Mouse (Mus musculus) heart, adult 11 months (tissue): ENCODE data around the gene Sys1.

Experiments
- DNase-seq: peaks from one replicate; pipeline ENCODE4 v3.0.0; 2022

The Sys1 gene

DNA sequence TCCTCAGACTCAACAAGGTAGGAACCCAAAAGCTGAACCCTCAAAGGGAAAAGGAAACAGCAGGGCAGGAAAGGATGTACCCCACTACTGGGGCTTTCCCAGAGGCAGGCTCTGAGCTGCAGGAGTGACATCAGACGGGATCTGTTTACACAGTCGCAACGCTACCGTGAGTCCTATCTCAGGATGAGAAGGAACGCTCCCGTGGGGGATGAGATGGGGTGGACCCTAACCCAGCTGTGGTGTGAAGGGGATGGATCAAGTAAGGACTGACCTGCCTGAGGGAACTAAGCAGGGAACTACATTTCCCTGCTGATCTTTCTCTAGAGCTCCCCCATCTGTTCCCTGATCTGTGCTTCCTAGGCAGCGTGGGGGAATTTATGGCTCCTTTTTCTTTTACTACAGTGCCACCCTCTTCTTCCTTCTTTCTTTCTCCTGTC, at the start of gene Sys1:
Sys1 (plus strand) TSS at position 101 of the 437 bp plus-strand sequence.
- DNase-seq, result no peak

DNA sequence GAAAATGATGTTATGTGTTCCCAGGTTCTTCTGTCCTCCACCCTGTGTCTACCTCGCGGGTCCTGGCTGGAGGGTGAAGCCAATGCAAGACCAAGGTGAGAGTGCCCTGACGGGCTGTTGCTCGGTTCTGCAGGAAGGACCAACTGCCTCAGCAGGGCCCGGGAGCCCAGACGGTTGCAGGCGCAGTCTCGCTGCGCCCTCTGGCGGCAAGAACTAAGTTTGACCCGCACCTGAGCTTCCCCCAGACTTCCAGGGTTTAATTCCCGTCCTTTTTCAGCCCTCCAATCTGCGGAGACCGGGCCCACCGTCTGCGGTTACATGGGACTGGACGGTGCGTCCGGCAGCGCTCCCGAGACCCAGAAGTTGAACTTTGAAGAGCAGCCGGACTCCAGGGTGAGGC, 49.1 kb upstream of the Sys1 start:
- DNase-seq, result peak; percentile 92

DNA sequence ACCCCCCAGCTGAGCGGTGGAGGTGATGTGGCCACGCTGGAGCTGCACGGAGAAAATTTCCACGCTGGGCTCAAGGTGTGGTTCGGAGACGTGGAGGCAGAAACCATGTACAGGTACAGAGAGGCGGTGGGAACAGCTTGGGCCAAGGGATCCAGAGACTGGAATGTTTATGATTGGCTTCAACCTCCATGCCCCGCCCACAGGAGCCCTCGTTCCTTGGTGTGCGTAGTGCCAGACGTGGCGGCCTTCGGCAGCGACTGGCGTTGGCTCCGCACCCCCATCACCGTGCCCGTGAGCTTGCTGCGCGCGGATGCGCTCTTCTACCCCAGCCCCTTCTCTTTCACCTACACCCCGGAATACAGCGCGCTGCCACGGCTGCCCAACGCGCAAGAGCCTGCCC, 42.6 kb upstream of the Sys1 start:
- no peak for DNase-seq

DNA sequence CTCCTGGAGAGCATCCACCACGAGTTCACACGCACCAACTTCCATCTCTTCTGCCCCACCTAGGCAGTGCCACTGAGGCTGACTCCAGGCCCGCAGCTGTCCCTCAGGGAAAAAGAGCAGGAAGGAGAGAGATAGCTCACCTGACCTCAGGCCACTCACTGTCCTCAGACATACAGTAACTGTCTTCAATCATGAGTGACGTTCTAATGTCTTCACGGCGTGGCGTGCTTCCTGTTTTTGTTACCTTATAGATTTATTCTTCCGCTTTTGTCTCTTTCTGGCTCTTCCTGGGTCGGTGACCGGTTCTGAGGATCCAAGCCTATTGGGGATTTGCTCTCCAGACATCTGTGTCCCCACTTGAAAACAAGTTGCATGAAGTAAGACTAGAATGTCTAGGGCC, 42.2 kb upstream of the Sys1 start:
- DNase-seq, result no peak

DNA sequence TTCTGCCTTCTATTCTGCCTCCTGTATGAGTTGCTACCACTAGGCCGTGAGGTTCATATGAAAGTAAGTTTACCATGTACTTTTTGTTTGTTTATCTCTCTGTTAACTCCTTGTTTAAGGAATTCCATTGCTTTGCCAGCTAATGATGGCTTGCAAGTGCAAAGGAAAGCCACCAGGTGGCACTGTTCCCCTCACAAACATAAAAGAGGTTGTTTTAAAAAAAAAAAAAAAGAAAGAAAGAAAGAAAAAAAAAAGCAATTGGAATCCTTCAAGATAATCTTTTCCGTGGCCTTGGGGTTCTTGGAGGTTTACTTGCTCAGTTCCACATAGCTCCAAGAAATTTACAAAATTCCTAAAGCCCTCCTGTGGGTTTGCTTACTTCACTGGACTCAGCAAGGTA, 39.6 kb upstream of the Sys1 start:
- DNase-seq, result no peak

DNA sequence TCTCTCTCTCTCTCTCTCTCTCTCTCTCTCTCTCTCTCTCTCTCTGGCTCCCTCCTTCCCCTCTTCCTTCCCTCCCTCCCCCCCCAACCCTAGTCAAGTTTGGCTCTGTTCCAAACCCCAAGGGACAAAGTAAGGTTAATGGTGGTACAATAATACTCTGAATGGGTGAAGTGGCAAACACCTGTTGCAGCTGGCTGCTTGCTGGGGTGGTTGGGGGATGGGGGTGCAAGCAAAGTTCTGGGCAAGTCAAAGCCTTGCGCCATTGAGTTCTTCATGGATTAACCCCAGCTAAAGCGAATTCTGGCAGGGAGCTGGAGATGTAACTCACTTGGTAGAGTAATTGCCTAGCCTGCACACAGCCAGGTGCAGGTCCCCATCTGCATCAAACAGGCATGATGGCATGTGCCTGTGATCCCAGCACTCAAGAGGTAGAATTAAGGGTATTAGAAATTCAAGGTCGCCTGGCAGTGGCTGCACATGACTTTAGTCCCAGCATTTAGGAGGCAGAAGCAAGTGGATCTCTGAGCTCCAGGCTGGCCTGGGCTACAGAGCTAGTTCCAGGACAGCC, 38.4 kb upstream of the Sys1 start:
- peak; percentile 62 for DNase-seq

DNA sequence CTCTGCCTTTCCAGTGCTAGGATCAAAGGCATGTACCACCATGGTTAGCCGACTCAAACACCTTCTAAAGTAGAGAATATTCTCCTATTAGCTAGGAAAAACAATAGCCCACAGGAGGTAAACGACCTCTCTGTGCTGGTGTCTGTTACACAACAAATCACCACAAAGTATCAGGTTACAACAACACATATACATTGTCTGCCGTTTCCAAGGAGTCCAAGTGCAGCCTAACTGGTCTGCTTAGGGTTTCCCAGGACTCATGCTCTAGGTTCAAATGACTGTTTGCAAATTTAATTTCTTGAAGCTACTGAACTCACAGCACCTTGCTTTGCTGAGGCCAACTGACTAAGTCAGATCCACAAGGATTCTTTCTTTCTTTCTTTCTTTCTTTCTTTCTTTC, 37.3 kb upstream of the Sys1 start:
- no peak for DNase-seq

DNA sequence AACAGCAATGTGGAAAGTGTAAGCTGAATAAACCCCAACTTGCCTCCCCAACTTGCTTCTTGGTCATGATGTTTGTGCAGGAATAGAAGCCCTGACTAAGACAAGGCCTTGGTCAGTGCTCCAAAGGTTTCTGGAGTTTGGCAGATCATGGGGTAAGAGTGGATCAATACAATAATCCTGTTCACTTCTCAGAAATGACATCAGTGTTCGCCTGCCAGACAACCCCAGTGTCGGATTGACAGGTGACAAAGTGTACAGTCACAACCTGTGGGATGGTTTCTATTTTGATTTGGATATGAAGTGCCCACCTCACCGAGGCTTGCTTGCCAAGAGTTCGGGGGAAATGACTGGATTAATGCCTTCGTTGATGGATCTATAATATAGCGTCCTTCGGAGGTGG, 35.5 kb upstream of the Sys1 start:
- no peak for DNase-seq

DNA sequence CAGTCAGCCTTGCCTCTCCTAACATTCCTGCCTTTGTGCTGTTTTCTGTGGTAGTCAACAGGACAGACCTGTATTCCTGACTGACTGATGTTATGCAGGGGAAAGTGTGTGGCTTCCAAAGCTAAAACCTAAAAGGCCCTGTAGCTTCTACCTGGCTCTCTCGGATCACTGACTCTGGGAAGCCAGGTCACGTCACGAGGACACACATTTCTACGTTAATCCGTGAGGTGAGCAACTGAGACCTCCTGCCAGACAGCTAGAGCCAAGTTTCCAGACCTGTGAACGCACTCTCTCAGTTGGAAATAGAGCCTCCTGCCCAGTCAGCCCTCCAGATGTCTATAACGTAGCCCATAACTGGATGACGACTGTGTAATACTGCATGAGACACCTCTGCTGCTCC, 34.8 kb upstream of the Sys1 start:
- DNase-seq, result no peak

DNA sequence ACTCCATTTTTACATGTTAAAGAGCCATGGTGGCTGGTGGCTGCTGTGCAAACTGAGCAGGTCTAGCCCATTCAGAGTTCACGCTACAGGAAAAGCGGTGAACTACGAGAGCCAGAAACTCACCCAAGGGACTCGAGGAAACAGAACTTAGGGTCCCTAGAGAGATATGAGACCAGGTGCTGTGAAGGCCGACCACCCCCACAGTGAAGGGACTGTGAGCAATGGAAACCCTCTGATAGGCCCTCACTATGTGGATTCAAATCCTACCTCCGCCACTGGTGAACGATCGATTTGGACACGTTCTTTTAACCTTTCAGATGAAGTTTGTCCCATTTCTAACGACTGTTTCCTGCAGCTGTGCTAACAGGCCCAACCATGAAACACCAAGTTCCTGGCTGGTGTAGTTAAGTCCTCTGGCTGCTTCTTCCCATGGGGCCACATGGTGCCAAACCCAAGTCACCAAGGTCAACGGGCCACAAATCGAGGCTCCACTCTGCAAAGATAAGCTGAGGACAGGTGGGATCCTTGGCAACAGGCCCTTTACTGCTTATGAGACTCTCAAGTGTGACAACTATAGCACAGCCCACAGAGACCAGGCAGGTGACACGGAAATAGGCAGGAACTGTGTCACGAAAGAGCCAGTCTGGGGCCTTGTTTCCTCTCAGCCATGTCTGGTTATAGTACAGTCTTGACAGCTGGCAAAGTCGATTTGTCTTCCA, 33.9 kb upstream of the Sys1 start:
- DNase-seq, result no peak

DNA sequence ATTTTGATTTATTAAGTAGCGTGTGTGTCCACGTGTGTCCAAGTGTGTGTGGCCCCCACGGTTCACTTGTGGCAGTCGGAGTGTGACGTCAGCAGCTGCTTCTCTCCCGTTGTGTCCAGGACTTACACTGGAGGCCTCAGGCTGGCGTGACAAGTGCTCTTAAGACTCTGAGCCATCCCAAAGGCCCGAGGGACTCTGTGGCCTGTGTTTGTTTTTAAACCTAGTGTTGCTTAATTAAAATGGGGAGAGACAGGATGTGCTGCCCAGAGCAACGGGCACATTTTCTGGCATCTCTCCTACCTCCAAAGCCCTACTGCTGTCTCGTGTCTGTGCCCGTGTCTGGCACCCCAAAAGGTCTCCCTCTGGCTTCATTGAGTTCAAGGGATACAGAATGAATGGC, 33.3 kb upstream of the Sys1 start:
- no peak for DNase-seq

DNA sequence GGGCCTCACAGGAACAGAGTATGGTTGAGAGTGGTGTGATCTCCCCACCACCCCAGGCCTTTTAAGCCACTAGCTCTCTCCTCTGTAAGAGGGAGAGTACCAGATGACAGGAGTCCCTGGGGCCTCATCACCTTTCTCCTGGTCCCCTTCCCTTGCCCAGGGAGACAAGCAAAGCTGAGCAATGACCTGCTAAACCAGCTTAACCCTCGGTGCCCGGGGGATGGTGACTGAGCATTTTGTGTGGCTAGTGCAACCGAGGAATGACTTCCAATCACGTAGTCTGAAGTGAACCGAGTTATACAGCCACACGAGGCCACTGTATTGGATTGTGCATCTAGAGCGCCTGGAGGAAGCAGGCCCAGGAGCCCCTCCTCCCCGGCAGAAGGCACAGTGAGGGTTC, 32.4 kb upstream of the Sys1 start:
- no peak for DNase-seq

DNA sequence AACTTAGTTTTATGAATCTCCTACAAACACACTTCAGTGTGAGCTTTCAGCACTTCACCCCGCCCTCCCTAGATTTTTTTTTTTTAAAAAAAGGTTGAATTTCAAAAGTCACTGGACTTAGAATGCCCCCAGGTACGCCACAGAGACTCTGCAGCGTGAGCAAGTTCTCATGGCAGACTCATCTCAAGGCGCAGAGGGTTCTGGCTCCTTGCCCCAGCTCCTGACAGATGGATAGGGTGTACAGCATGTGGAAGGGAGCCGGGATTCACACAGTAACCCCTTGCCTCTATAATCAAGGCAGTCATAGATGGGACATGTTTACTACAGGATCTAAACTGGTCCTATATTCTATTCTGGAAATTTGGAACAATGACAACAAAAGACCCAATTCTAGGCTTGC, 31.4 kb upstream of the Sys1 start:
- no peak for DNase-seq

DNA sequence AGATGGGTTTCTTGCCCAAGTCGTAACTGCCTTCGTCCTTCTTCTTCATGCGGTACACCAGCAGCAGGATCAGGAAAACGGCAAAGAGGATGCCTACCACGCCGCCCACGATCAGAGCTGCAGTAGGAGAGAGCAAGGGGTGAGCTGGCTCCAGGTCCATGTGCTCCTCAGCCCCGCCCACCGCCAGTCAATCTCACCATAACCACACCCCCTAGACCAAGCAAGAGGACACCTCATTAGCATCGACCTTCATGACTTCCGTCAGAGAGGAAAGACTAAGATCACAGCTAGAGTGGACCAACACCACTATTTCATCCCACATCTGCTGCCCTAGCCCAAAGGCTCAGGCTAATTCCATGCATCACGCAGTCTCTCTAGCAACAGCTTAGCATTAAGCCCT, 30.6 kb upstream of the Sys1 start:
- DNase-seq, result no peak

DNA sequence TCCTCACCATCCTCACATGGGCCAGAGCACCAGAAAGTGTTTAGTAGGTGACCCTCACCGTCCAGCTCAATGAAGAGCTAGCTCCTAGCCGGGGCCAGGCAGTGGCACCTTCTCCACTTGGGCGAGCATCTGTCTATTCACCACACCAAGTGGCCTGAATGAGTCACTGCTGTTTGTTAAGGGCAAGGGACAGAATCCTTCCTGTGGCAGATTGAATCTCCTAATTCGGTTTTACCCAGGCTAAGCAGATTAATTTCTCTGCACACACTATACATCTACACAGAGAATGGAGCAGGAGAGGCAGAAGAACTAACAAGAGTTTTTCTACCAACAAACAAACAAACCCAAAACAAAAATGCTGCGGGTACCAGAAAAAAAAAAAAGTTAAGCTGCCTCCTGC, 29.8 kb upstream of the Sys1 start:
- no peak for DNase-seq

DNA sequence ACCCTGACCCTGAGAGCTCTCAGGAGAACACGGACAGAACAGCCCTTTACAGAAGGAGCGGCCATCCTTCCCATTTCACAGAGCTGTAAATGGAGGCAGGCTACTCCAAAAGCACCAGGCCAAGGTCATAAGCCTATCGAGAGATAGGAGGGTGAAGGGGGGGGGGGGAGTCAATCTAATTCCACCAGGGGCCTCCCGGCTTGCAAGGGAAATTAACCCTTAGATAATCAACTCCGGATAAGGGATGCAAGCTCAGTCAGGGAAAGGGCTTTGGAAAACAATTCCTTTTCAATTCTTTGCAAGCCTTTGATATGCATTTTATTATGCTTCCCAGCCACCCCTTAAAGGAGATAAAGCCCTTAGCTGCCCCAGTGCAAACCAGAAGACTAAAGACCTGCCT, 28.3 kb upstream of the Sys1 start:
- DNase-seq, result no peak

DNA sequence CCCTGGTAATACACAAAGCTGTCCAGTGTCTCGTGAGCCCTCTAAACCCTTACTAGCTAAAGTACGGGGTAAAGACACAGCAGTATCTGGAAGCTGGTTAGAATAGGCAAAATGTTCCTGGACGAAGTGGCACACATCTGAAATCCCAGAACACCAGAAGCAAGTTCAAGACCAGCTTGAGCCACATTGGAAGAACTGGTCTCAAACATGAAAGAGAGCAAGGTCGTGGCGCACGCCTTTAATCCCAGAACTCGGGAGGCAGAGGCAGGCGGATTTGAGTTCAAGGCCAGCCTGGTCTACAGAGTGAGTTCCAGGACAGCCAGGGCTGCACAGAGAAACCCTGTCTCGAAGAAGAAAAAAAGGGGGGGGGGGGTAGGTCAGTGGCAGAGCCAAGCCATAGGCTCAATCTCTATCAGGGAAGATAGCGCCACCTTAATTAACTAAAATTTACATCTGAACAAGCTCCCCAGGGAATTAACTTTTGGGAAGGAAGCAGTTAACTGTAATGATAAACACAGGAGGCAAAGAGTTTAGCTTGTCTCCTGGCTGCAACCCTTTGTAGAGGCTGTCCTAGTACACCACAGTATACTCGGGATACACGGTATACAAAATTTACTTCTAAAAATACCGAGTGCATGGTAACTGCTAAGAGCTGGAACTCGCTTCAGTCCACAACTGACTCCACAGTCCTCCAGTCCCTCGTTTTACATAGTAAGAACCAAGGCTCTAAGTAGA, 26.7 kb upstream of the Sys1 start:
- no peak for DNase-seq

DNA sequence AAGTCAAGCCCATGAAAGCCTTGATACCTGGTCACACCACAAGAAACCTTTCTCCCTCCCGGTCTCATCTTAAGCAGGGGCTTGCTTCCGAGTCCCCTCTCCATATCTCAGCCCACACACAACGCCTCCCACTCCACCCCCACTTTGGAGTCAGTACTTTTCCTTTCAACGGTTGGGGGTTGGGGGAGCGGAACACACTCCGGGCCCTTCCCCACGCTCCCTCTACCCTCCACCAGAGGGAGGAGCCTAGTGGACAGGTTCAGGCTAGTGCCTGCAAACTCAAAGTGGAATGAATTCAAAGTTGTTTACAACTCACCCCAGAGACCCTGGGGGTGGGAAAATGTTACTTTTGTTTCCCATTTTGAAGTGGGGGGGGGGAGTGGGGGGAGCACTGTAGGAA, 26.1 kb upstream of the Sys1 start:
- DNase-seq, result no peak

DNA sequence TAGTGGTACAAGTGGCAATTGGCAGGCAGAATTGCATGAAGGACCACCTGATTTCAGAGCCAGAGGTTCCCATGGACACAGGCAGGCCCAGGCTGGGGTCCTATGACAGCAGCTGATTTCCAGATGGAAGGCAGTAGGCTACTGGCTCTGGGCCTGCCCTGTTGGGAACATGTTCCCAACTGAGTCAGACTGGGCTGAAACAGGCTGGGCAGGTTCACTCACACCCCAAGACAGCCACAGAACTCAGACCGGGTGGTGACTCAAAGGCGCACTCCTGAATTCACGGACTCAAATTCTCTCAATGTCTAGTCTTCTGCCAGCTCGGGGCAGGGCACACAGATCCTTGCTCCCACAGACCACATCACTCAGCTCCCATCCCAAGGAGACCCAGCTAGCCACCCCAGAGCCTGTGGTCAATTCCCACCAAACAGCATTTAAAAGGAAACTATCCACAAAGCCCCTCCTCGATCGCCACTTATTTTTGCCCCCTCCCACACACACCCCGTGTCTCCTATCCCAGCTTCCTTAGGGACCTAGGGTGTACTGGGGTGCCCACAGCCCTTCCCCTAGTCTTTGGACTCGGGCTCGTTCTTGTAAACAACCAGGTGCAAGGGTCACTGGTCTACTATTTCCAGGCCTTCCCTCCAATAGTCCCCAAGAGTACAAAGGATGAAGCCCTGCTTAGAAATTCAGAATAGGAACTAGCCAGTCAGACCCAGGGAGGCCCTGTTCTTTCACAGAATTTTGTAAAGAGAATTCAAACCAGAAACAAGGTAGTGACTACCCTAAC, 24.9 kb upstream of the Sys1 start:
- DNase-seq, result peak; percentile 92

DNA sequence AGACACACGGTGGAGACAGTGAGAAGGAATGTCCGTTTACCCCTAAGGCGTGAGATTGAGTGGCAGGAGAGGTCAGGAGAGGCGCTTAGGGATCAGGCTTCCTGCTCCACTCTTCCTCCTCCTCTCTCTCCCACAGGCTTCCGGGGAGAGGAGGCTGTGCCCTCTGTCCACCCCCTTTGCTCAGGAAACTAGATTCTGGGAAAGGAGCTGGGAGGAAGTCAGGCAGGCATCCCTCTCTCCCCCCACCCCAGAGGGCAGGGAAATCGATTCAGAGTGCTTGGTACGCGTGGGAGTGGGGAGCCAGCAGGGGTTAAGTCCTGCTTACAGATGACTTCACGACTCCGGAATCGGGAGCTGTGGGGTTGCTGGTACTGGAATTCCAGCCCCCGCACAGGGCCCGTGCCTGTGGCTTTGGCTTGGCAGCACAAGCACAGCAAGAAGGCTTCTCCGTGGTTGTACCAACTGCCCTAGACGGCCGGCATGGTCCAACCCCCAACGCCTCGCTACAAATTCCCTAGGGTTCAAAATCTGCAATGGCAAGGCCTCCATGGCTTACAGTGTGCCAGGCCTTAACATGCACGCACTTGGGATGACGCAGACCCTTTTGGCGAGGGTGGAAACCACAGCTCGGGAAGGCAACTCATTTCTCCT, 24.1 kb upstream of the Sys1 start:
- DNase-seq, result peak; percentile 95

DNA sequence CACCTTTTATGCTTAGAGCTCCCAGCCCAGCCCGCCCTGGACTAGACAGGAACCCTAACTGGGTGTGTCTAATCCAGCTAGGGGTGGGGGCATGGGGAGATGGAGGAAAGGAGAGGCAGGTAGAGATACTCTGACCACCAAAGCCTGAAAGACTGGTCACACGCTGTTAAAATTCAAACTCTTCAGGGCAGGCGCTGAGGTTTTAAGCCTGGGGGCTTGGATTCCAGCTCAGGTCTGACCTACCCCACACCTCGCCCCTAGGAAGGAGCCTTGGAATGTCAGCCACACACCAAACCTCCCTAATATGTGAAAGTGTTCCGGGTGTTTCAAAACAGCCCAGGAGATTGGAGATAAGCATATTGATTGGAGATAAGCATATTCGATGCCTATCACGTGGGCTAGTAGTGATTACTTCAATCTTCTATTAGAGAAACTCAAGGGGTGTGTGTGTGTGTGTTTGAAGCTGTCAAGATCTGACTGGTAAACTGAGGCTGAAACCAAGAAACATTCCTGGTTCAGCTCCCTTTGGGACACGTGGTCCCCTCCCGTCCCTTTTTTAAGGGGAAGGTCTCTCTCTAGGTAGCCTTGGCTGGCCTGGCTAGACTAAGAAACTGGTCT, 23.4 kb upstream of the Sys1 start:
- no peak for DNase-seq

DNA sequence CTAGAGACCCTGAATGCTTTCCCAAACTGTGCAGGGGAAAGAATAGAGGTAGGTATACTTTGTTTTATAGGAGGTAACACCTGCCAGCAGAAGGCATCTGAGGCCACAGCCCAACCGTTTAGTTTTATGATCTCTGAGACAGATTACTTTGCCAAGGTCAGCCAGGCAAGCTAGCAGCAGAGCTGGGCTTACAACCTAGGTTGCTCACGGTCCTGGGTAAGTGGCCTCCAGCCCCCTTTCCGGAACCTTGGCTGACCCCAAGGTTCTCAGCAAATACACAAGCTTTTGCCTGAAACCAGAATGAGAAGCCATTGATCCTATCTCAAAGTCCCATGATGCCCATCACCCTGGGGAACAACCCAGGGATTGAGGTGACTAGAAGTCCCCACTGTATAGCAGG, 22.1 kb upstream of the Sys1 start:
- DNase-seq, result no peak
